Mouse (Mus musculus): ENCODE measurements around the gene Ephb2. TPM values are rescaled to one million over a fixed set of nuclear protein-coding genes. Genes with fewer than 3 reads are reported as not detected.

Ephb2 gene
- polyA plus RNA-seq, 1 experiment, result 7.2 TPM

GRCm38 (mm10) chr4:136801463-136801862, 34.3 kb downstream of the Ephb2 start:
- DNase-seq (ENCODE audit: low spot score), result no peak

GRCm38 (mm10) chr4:136800366-136800765, 35.4 kb downstream of the Ephb2 start:
- no peak for DNase-seq (ENCODE audit: low spot score)

DNA sequence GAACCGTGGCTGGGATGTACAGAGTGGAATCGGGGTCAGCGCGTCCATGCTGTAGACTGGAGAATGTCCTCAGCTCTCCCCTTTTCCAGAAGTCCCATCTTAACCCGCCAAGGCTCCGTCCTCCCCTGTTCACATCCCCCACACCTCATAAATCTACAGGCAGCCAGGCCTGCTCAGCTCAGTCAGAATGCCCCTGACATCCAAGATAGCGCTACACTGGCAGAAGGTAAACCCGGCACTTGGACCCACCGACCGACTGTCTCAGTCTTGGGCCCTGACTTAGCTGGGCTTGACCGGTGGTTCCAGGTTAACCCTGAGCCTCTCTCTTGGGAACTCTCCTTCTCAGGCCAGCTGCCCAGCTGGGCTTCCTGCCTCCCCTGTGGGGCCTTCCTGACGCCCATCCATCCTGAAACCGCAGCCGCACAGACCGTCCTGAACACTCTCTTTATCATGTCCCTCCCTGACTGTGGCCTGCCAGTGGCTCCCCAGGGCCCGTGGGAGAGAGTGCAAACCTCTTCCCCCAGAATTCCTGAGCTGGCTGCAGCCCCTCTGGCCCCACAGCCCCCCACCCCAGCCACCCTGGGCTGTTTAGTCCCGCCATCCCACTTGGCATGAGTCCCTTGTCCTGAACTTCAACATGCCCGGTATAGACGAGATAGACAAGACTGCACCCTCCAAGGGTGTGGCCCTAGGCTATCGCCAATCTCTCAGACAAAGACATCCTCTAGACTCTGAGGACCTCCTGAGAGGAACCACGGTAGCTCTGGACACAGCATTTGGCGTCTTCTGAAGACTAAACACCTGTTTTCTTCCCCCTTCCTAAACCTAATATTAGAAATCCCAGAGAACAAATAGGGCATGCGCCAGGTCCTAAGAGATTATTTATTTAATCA, 37.9 kb downstream of the Ephb2 start:
- DNase-seq (ENCODE audit: low spot score), result no peak

GRCm38 (mm10) chr4:136793320-136793719, 42.5 kb downstream of the Ephb2 start:
- DNase-seq (ENCODE audit: low spot score), result no peak

DNA sequence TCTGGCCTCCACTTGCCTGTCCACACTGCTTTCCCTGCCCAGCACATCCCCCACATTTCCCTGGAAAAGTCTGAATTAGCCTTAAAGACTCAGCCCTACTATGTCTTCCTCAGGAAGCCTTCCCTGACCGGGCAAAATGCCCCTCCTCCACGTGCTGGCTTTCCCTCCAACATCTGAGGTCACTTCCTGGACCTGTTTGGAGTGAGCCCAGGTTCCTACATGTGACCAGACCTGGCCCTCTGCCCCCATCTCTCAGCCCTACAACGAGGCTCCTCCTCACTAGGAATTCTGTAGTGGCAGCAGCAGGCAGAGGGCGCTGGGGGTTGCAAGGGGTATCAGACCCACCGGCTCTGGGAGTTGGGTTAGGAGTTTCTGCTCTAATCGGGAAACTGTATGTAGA, 46.0 kb downstream of the Ephb2 start:
- no peak for DNase-seq (ENCODE audit: low spot score)

- DNase-seq (ENCODE audit: low spot score), result no peak
Measured at GRCm38 (mm10) chr4:136787357-136787756, 48.4 kb downstream of the Ephb2 start.

GRCm38 (mm10) chr4:136786453-136787276, 49.1 kb downstream of the Ephb2 start:
- no peak for DNase-seq (ENCODE audit: low spot score)

- DNase-seq (ENCODE audit: low spot score), result no peak
Measured at GRCm38 (mm10) chr4:136783552-136784150, 52.1 kb downstream of the Ephb2 start.

DNA sequence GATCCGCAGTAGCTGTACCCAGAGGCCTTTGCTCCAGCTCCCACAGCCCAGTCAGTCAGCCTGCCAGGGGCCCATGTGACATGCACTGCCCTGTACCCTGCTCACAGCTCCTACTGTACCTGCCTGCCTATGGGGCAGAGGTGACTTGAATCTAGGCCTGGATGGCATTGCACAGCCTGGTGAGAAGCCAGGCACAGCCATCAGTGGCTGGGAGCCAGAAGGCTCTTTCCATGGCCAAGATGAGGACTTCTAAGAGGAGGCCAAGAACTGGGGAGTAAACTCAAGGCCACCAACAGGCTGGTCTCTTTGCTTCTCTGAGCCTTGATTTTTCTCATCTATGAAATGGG, 53.2 kb downstream of the Ephb2 start:
- DNase-seq (ENCODE audit: low spot score), result no peak

DNA sequence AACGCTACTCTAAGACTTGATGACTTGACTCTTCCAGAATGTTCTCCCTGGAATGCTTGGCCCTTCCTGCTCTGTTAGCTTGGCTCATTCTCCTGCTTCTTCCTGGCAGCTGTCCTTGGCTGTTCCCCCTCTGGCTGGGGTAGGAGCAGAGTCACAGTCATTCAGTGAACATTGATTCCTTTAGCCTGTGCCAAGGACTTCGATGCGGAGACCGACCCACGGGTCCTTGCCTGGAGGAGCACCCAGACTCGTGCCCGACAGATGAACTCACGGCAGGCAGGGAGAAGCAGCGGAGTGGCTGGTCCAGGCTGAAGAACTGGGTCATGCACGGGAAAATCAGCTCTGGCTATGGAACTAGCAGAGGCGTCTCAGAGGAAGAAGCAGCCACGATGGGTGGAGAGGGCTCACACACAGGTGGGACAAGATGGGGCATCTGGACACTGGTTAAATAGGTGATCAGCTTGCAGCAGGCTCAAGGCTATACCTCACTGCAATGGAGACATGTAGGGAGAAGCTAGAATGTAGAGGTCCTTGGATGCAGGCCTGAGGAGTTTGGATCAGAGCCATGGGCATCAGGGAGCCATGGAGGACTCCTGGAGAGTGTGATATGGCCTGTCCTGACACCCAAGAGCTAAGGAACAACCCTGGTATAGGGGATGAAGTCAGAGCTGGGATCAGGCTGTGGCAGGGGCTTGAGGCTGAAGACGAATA, 53.8 kb downstream of the Ephb2 start:
- DNase-seq (ENCODE audit: low spot score), result no peak

GRCm38 (mm10) chr4:136780201-136780895, 55.4 kb downstream of the Ephb2 start:
- no peak for DNase-seq (ENCODE audit: low spot score)

DNA sequence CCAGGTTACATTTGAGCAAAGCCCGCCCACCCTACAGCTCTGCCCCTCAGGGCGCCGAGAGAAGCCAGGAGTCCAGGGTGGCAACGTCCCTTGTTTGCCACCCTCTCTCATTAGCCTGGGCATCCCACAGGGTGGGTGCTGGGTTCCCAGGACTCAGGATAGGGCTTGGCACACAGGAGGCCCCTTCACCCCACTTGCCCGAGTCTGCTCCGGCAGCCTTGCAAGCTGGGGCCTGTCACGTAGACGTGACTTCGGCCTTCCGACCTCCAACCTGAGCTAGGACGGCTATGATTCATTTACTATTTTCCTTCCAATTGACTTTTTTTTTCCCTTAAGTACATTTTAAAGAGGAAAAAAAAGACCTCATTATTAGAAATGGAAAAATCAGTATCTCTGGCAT, 56.6 kb downstream of the Ephb2 start:
- DNase-seq (ENCODE audit: low spot score), result no peak

- DNase-seq (ENCODE audit: low spot score), result no peak
Measured at GRCm38 (mm10) chr4:136776471-136776892, 59.3 kb downstream of the Ephb2 start.

GRCm38 (mm10) chr4:136775903-136776302, 59.9 kb downstream of the Ephb2 start:
- no peak for DNase-seq (ENCODE audit: low spot score)

DNA sequence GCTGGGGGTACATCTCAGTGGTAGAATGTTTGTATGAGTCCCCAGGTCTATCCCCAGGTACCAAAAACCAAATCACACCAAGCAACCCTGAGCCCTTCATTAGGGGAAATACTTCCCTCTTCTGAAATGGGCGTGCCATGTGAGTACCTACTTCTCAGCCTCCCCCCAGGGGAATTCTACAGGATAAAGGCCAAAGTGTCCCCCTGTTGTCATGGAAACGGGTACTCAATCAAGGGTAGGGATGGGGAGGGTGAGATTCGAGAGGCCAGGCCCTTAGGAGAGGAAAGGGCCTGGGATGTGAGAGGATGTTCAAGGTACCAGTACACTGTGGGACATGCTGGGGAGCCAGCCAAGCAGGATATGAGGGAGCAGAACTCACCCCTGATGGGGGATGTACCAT, 61.6 kb downstream of the Ephb2 start:
- DNase-seq (ENCODE audit: low spot score), result no peak

GRCm38 (mm10) chr4:136772952-136773584, 62.7 kb downstream of the Ephb2 start:
- no peak for DNase-seq (ENCODE audit: low spot score)

DNA sequence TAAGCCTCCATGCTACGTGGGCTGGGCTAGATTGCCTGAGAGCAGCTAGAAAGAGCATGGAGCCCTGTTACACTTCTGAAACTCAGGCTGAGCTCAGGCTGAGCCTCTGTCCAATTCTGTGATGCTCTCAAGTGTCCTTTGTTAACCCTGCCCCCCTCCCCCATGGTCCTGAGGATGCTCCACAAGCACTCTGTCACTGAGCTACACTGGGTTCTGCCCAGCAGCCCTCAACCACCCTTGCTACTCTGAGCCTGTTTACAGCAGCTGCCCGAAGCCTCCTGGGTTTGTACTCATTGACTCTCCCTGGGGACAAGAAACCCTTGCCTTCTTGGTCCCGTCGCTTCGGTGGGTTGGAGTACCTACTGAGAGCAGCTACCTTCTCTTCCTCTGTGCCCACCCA, 63.5 kb downstream of the Ephb2 start:
- no peak for DNase-seq (ENCODE audit: low spot score)

GRCm38 (mm10) chr4:136770718-136771117, 65.1 kb downstream of the Ephb2 start:
- no peak for DNase-seq (ENCODE audit: low spot score)

DNA sequence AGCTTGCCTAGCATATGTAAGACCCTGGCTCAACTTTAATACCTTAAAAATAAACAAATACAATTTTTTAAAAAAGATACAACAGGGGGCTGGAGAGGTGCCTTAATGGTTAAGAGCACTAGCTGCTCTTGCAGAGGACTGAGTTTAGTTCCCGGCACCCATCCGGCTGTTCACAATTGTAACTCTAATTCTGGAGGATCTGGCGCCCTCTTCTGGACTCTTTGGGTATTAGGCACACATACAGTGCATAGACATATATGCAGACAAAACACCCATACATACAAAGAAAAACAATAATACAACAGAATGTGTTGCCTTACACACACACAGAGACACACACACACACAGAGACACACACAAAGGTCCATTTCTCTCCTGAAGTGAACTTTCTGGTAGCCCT, 67.3 kb downstream of the Ephb2 start:
- DNase-seq (ENCODE audit: low spot score), result no peak

DNA sequence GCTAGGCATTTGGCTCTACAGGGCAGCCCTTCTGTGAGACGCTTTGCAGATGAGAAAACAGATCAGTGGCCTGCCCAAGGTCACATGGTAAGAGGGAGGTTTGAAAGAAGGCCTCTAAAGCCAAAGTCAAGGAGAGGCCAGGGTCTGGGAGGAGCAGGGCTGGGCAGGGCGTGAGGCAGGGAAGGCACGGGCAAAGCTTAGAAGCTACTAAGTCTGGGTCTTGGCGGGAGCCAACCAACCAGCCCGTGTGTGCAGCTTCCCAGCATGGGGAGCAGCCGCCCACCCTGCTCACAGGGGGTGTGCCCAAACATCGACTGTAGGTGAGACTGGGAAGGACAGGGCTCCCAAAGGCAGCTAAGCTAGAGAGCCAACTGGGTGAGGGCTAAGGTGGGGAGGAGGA, 70.7 kb downstream of the Ephb2 start:
- DNase-seq (ENCODE audit: low spot score), result no peak

DNA sequence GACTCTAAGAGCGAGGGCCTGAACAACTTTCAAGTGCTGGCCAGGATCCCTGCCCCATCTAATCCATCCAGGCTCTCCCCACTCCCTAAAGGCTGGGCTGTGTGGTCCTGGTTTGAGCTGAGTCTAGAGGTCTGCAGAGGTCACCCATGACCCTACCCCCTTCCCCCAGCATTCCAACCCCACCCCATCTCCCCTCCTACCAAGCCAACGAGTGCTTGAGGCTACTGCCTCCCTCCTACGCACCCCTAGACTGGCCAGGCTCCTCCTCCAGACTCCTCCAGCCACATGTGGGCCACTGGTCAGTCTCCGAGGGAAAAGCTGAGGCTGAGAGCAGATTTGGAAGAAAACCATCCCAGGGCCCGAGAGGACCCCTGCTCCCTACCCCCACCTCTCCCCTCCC, 72.4 kb downstream of the Ephb2 start:
- no peak for DNase-seq (ENCODE audit: low spot score)

All from urinary bladder, adult 2 months (tissue).